Mouse (Mus musculus): Measurements from ENCODE around the gene Yes1. TPM values are rescaled to one million over a fixed set of nuclear protein-coding genes. Genes with fewer than 3 reads are reported as not detected.
A peak's percentile ranks its signal among the peaks of the same experiment; 100 is the strongest.
"Not testable (repeated sequence)": the region's sequence is repeated elsewhere in the genome, so short reads cannot be mapped to it uniquely, and the experiment has no call there.

Yes1 gene
- 10 to 100 TPM; 32.7 to 44.0 TPM for total RNA-seq (2021)
- long read RNA-seq, experiment 1, full-length matches to known transcripts = 15 of 20 reads
- long read RNA-seq, experiment 1, partial matches to known transcripts = 2 of 20 reads
- long read RNA-seq, experiment 1, other reads (novel, unspliced or antisense) = 3 of 20 reads
- long read RNA-seq, experiment 2, full-length matches to known transcripts = 45 of 61 reads
- long read RNA-seq, experiment 2, partial matches to known transcripts = 5 of 61 reads
- long read RNA-seq, experiment 2, other reads (novel, unspliced or antisense) = 11 of 61 reads

- DNase-seq (ENCODE audit: low spot score in 2 of 2) = peak; percentile 87
Measured at GRCm38 (mm10) chr5:32610801-32611340, at the start of gene Yes1. Gene Yes1, plus strand, starts transcription at chr5:32611171.

- DNase-seq (ENCODE audit: low spot score in 2 of 2) = no peak
Measured at GRCm38 (mm10) chr5:32564697-32565096, 46.3 kb upstream of the Yes1 start.

- no peak for DNase-seq (ENCODE audit: low spot score in 2 of 2)
Measured at GRCm38 (mm10) chr5:32571802-32572201, 39.2 kb upstream of the Yes1 start.

GRCm38 (mm10) chr5:32588136-32588535, 22.8 kb upstream of the Yes1 start:
- peak; percentile 52 to 63 for DNase-seq (ENCODE audit: low spot score in 2 of 2)

- DNase-seq (ENCODE audit: low spot score in 2 of 2) = no peak
Measured at GRCm38 (mm10) chr5:32593793-32594192, 17.2 kb upstream of the Yes1 start.

GRCm38 (mm10) chr5:32594358-32594757, 16.6 kb upstream of the Yes1 start:
- DNase-seq (ENCODE audit: low spot score in 2 of 2) = no peak

GRCm38 (mm10) chr5:32605911-32606310, 5.1 kb upstream of the Yes1 start:
- DNase-seq (ENCODE audit: low spot score in 2 of 2) = no peak

GRCm38 (mm10) chr5:32607776-32608355, 3.1 kb upstream of the Yes1 start:
- DNase-seq (ENCODE audit: low spot score in 2 of 2) = peak in 1 of 2 experiments; percentile 34

GRCm38 (mm10) chr5:32608516-32608915, 2.5 kb upstream of the Yes1 start:
- peak in 1 of 2 experiments; percentile 5 for DNase-seq (ENCODE audit: low spot score in 2 of 2)

GRCm38 (mm10) chr5:32610064-32610800, 739 bp upstream of the Yes1 start:
- peak in 1 of 2 experiments; percentile 63 for DNase-seq (ENCODE audit: low spot score in 2 of 2)

GRCm38 (mm10) chr5:32611341-32611961, 480 bp downstream of the Yes1 start:
- peak in 1 of 2 experiments; percentile 60 for DNase-seq (ENCODE audit: low spot score in 2 of 2)

- no peak for DNase-seq (ENCODE audit: low spot score in 2 of 2)
Measured at GRCm38 (mm10) chr5:32614291-32614690, 3.3 kb downstream of the Yes1 start.

GRCm38 (mm10) chr5:32614691-32615090, 3.7 kb downstream of the Yes1 start:
- no peak for DNase-seq (ENCODE audit: low spot score in 2 of 2)

GRCm38 (mm10) chr5:32616489-32616888, 5.5 kb downstream of the Yes1 start:
- DNase-seq (ENCODE audit: low spot score in 2 of 2) = not testable (repeated sequence)

GRCm38 (mm10) chr5:32617851-32618250, 6.9 kb downstream of the Yes1 start:
- DNase-seq (ENCODE audit: low spot score in 2 of 2) = no peak

GRCm38 (mm10) chr5:32623649-32624048, 12.7 kb downstream of the Yes1 start:
- no peak for DNase-seq (ENCODE audit: low spot score in 2 of 2)

- DNase-seq (ENCODE audit: low spot score in 2 of 2) = no peak
Measured at GRCm38 (mm10) chr5:32624777-32625176, 13.8 kb downstream of the Yes1 start.

- DNase-seq (ENCODE audit: low spot score in 2 of 2) = no peak
Measured at GRCm38 (mm10) chr5:32633185-32633584, 22.2 kb downstream of the Yes1 start.

GRCm38 (mm10) chr5:32657386-32657785, 46.4 kb downstream of the Yes1 start:
- DNase-seq (ENCODE audit: low spot score in 2 of 2) = no peak

- no peak for DNase-seq (ENCODE audit: low spot score in 2 of 2)
Measured at GRCm38 (mm10) chr5:32682475-32682874, 71.5 kb downstream of the Yes1 start.

GRCm38 (mm10) chr5:32693411-32693810, 82.4 kb downstream of the Yes1 start:
- DNase-seq (ENCODE audit: low spot score in 2 of 2) = no peak

Data from adrenal gland, adult 18-20 months (tissue).